Mouse (Mus musculus) kidney, adult 9 months (tissue): Measurements from ENCODE around the gene Bmp6.

Source experiments
- DNase-seq: peaks from one replicate; pipeline ENCODE4 v3.0.0; 2022

Bmp6 gene

DNA sequence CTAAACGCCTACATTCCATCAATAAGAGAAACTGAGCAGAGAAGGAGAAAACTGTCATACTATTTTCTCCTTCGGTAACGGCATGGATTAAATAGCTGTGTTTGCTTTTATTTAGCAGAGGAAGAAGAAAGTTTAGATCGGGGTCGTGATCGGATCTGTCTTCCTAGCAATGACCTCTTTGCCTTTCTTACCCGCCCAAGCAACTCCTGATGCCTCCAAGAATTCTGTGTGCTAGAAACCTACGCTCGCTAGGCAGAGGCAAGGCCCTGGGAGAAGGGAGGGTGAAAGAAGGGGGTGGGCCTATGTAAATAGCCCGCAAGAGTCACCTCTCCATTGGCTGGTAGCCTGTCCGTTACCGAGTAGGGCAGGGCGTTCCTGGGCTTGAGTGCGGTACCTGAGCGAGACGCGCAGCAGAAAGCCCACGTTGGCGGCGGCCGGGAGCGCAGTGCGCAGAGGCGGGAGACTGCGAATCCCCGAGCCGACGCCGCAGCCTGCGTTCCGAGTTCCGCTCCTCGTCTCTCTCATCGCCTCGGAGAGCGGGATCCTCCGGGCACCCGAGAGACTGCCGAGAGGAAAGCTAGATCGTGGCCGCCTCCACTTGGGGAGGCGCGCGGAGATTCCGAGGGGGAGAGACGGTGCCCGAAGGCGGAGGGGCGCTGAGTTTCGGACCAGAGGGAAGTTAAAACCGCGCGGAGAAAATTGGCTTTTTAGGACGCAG, at the start of gene Bmp6:
Bmp6 (plus strand) TSS at position 395 of the 718 bp plus-strand sequence.
- peak; percentile 95 for DNase-seq

DNA sequence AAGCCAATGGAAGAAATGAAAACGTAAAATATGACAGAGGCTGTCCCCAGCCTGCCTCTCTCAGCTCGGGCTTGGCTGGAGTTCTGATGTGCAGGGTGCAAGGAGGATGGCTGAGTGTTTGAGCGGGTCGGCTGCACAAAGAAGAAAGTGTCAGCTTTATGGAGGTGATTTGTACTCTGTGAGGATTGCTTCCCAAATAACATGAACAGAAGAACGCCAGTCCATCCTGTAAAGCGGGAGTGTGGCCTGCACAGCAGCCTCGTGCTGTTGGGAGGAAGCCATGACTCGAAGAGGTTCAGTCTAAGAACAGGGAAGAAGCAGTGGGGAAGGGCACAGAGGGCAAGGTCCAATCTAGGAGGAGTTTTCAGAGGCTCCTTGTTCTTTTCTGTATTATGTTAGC, 48.7 kb upstream of the Bmp6 start:
- DNase-seq: peak; percentile 37

DNA sequence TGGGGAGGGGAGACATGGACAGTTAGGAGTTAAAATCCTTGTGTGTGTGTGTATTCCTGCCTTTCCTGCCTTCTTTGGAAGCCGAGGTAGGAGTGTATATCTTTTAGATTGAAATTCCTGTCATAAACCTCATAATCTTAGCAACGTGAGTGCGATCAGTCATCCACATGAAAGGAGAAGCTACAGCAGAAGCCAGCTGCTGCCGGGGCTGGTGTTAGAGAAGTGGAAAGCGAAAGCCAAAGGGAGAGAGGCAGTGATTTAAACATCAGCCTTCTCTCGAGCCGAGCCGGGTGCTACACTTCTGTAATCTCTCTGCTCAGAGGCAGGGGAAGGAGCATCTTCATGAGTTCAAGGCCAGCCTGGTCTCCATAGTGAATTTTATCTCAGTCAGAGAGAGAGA, 48.3 kb upstream of the Bmp6 start:
- no peak for DNase-seq

DNA sequence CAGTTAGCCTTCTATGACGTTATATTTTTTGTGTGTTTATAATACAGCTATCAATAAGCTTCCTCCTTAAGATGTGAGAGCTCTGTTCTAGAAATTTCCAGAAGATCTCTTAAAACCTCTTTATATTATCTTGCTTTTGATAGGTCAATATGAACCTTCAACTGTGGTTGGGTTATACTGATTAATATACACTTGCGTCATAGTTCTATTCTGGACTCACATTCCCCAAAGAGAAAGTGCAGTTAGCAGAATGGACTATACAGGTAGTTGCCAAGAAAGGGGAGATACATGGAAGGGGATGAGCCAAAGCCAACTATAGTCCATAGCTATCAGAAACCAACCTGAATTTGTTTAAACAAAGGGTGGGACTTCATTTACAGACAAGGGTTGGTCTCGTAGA, 33.8 kb upstream of the Bmp6 start:
- DNase-seq: no peak

DNA sequence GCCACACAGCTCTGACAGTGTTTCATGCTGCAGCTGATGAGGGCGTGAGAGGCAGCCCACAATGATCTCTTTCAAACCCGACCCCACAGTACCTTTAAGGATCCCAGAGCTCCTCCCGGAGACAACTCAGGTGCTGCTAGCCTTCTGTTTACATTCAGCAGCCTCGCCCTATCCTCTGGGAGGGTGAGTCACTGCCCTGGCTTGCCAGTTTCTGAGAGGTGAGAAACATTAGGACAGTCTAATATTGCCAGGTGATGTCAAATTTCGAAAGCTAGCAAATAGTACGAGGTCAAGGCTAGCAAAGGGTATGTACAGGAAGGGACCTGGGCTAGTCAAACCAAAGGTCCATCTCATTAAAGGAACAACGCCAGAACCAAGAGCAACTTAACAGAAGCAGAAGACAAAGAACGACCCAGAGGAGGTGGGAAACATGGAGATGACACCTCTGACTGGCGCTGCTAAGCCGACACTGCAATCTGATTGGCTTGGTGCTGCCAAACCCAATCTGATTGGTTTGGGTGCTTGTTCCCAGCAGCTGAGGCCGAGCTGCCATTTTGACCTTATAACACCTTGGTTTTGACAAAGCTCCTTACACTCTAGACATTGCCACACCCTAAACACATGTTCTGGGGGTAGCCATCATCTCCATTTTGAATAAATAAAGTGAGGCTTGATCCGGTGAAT, 32.4 kb upstream of the Bmp6 start:
- no peak for DNase-seq

DNA sequence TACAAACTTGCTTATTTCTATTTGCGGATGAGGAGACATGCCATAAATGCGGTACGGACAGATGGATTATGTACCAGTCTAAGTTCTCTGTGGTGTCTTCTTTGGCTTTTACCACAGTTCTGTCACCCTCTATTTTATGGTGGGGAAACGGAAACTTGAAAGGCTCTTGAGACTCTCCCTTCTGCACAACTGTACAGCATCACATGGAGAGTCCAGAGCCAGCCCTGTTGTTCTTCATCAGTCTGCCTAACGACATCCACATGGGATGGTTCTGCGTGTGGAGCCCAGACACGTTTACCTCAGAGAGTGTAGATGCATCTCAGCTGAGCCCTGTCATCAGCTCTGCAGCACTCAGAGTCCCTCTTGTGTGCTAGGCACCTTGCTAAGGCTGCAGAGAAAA, 30.3 kb upstream of the Bmp6 start:
- no peak for DNase-seq

DNA sequence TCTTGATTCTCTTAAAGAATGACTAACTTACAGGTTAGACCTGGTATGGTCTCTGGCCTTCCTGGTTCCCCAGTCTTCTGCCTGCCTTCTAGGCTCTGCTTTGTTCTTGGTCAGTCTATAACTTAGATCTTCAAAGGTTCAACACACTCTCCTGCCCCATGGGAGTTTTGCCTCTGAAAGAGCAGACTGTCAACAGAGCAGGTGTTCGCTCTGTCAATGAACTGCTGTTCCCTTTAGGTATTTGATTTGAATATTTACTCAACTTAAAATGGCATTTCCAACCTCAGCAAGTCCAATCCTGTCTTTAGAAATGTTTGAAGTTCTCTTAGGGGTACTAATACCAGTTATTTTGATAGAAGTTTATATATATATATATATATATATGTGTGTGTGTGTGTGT, 26.5 kb upstream of the Bmp6 start:
- DNase-seq: no peak

DNA sequence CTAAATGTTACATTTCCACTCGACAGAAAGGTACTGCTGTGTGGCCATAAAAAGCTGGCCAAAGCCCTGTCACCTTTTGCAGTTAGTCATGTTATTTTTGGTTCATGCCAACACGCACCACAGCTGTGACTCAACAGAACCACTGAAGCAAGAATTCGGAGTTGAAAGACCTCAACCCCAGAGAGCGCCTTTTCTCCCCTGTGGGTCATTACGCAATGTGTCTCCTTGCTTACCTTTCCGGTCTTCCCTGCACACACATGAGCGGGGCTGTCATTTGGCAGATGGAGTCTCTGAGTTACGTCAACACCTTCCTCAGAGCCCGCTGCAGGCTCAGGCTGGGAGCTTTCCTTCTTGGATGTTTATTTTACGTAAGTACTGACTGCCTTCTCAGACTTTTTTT, 24.6 kb upstream of the Bmp6 start:
- DNase-seq: peak; percentile 7

DNA sequence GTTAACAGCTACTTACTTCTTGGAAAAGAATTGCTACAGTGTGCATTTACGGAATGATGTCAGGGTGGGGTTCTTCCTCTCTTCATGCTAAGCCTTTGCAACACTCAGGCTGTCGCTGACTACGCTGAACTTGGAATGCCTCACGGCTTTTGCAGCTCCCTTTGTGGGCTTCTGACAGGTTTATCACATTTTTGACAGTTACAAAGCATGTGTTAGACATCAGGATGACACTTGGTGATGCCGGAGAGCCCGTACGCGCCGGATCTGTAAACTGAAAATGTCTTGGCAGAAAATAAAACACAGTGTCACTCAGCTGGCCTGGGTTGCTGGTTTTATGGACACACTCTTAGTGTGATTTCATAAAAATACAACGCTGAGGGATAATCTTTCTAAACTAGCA, 20.5 kb upstream of the Bmp6 start:
- DNase-seq: no peak

DNA sequence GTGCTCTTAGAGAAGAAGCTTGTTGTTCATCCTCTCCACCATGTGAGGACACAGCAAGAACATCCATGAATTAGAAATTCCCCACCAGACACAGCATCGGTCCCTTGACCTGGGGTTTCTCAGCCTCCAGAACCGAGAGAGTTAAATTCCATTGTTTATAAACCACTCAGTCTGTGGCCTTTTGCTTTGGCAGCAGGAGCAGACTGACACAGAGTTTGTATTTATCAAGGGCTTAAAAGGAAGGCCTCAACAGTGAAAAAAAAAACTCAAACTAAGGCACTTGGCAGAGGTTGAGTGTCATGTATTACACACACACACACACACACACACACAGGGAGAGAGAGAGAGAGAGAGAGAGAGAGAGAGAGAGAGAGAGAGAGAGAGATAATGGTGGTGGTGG, 17.5 kb upstream of the Bmp6 start:
- DNase-seq: no peak

DNA sequence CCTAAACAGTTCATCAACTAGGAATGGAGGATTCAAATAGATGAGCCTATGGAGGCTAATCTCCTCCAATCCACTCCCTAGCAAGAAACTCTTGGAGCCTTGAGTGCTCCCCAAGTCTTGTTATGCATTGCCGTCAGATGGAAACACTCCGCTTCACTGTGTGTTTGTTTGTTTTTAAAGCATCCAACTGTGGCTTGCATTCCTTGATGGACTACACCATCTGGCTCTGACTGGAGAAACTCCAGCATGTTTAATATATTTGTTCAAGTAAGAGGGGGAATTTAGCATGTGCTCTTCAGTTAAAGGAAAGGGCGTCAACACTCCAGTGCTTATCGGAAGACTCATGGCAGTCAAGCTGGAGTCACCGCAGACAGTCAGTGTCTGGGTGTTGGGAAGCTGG, 11.4 kb upstream of the Bmp6 start:
- no peak for DNase-seq

DNA sequence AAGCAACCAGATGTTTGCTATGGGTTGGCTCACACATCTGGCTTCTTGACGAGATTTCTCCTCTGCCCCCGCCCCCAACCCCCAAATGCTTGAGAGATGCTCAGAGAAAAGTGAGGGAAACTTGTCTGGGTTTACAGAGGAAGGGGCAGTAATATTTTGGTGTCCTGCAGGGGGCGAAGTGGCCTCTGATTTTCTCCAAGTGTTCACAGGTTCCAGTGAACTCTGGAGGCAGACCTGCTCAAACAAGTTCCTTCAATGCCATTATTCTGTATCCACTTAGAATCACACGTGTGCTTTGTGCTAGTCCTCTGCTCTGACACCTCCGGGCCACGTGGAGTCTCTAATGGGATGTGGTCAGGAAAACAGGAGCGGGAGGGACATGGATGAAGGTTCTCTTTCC, 2.3 kb upstream of the Bmp6 start:
- peak; percentile 86 for DNase-seq

DNA sequence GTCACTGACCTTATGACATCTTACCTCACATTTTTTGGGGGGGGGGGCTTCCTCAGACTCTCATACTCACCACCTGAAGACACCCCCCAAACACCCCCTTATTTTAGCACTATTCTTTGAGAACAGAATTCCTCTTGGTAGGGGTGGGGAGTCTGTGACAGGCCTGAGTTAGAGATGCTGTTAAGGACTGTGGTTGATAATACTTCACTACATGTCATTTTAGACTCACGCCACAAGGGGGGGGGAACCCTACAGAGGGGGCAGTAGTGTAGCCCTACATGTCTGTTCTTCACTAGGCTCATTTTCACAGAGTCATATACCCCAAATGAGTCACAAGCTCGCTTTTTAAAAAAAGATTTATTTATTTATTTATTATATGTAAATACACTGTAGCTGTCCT, 1.7 kb upstream of the Bmp6 start:
- no peak for DNase-seq

DNA sequence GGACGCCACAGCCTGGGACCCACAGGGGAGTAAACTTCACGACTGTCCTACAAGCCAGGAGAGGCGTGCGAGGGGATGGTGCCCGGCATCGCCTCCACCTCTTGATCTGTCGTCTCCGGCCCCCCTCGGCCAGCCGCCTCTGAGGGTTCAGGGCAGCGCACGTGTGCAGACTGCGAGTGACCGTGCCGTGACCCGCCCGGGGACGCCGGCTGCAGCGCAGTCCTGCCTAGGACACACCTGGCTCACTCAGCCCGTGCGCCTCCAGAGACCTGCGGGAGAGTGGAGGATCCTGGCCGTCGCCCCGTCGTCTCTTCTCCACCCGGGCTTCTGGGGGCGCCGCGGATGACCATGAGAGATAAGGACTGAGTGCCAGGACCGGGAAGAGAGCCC, 519 bp downstream of the Bmp6 start:
- no peak for DNase-seq

DNA sequence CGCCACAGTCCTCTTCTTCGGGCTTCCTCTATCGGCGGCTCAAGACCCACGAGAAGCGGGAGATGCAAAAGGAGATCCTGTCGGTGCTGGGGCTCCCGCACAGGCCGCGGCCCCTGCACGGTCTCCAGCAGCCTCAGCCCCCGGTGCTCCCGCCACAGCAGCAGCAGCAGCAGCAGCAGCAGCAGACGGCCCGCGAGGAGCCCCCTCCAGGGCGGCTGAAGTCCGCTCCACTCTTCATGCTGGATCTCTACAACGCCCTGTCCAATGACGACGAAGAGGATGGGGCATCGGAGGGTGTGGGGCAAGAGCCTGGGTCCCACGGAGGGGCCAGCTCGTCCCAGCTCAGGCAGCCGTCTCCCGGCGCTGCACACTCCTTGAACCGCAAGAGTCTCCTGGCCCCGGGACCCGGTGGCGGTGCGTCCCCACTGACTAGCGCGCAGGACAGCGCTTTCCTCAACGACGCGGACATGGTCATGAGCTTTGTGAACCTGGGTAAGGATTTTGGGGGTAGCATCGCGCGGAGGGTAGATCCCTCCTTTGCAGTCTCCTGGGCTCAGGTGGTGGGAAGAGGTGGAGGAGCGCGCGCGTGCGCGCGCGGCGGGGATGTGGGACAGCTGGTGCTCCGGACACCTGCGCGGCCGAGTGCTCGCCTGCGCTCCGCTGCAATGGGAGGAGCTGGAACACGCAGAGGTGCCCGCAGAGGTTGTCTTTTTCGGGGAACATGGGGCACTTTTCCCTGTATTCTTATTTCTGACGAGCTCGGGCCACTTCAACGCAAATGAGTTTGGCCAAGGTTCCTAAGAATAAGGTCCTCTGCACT, 1.4 kb downstream of the Bmp6 start:
- no peak for DNase-seq

DNA sequence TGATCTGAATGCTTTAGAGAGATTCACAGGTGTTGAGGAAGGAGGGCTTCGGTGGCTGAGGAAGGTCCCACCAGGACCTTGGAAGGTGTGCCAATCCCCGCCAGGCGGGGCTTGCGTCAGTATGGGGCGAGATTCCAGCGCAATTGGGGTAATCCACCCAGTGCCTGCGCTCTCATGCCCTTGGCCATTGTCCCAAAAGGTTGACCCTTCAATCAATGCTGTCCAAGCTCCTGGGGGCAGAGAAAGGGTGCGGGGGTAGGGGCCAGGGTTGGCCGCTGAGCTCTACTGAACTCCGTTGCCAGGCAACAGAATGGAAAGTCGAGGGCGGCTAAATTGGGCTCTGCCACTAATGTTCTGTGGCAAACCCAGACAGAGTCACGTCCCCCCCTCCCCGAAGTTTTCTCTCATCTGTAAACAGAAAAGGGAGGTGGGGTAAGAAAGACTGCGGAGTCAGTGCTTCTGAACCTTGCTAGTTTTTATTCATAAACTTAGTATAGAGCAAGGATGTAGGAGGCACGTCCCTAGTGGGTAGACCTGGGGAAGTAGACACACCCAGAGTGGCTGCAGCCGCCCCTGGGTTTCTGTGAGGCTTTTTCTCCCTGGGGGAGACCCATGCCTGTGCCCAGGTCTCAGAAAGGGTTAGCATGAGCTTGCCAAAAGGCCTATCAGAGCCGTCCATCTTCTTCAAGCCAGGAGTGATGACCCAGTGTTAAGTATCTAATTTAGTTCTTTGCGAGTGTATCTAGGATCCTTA, 2.3 kb downstream of the Bmp6 start:
- DNase-seq: peak; percentile 87

DNA sequence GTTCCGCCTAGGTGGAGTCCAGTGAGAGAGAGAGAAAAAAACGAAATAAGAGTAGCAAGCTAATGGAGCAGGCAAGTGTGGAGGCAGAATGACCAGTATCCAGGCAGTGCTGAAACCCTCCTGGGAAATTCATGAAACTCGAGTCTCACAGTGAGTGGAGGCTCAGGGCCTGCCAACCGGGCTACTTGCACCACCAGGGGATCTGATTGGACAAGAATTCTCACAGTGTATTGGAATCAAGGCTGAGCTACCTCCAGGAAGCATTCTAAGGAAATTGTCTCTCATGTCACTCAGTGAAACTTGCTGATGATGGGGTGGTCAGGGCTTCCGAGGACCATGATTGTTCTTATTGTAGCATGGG, 2.8 kb downstream of the Bmp6 start:
- no peak for DNase-seq

DNA sequence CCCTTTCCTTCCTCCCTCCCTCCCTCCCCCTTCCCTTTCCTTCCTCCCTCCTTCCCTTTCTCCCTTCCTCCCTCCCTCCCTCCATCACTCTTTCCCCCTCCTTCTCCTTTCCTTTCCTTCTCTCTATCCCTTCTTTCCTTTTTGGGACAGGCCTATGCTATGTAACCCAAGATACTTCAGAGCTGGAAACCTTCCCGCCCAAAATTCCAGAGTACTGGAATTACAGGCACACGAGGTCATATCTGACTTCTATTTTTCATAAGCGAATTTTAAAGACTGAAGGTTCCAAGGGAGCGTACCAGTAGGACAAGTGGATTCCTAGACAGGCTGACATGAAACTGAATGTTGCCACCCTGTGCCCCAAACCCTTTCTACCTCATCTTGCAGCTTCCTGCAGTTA, 4.1 kb downstream of the Bmp6 start:
- no peak for DNase-seq

DNA sequence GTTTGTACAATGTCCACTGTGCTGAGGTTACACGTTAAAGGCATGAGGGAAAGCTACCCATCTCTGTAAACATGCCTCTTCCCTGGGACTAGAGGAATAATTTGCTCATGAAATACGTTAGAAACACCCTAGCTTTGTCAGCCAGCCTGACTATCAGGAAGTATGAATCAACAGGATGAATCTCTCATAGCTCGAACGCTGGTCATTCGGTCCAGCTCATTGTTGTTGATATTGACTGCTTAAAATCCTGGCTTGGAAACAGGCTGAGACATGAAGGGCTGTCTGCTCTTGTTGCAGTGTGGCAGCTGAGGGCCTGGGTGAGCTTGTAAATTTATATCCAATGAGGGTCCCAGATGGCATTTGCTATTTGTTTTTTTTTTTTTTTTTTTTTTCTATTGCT, 4.9 kb downstream of the Bmp6 start:
- no peak for DNase-seq

DNA sequence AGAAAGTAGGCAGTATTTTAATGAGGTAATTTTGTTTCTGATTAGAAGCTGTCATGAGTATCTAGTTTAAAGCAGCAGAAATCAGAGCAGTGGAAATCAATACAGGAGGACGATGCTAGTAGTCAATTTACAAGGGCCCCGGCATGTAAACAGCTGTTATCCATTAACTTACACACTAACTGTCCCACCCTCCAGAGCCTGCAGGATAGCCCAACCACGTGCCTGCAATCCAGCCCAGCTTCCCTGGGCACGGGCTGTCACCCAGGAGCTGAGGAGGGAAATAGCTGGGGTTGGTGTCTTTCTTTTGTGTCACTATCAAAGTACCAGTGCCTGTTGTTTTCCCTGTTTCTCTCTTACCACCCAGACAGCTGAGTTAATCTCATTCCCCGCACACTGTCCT, 7.1 kb downstream of the Bmp6 start:
- DNase-seq: peak; percentile 81

DNA sequence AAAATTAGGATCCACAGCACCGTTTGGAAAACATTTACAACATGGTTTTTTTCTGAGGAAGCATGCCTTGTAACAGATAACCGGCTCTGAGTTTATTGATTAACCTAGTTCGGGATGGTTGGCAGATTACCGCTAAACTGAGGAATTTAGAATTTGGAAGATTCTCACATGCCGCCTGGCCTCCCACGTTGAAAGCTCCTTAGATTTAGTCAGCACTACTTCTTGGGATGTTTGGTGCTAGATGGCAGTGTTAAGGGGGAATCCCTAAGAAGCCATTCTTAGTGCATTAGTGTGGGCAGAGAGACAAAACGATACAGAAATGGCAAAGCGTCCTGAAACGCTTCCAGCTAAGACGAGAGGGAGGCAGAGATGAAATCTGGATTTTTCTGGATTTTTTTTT, 8.1 kb downstream of the Bmp6 start:
- DNase-seq: peak; percentile 92

DNA sequence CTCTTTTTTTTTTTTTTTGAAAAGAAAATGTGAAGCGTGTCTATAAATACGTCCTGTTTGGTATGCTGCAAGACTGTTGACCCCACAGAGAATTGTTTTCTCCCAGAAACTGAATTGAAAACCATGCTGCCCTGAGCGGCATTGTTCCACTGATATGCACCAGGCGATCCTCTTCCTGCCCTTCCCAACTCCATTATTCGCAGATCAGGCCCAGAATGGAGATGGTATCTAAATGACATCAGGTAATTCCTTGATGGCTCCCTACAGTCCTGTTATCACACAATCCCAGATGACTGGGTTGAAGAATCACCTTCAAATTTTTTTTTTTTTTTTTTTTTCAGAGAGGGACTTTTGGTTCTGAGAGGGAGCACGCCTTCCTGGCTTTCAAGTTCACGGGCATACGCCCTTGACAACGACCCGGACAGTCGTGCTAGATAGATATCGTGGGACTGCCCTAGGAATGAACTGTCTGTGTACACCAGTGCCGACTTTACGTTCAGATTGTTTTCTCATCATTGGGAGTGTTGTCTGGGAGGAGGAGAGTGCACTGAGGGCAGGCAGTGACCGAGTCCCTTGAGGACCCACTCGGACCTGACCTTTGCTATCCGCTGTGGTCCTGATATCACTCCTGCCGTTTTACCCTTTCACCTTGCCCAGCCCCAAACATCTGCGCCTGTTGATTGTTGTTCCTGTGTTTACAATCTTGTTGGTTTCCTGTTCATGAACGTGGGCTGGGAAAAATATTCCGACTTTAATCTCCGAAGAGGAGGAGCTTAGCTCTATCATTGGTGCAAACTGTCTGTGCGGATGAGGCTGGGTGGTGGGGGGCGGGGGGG, 8.7 kb downstream of the Bmp6 start:
- peak; percentile 49 for DNase-seq
